Mouse (Mus musculus) liver, embryonic 14.5 days (tissue): ENCODE results near the gene 1600002K03Rik. TPM values are rescaled to one million over a fixed set of nuclear protein-coding genes. Genes with fewer than 3 reads are reported as not detected.

Experiments used
- ATAC-seq: fragments of 200-750 bp; cut with Nextera tagmentation; 2 replicates; pipeline ENCODE4 v1.8.0; 2017; ENCODE audit warnings: moderate number of reproducible peaks, mild to moderate bottlenecking, moderate library complexity; ENCODE audit not compliant: insufficient read depth
- DNase-seq, 3 experiments: peaks; one replicate each; pipeline ENCODE4 v3.0.0-alpha.2; 2012 to 2013; ENCODE audit warnings: low read depth in 3 of 3, low spot score in 3 of 3
- H3K27ac ChIP-seq: fragments of 300-500 bp; sonication (generic); 2 replicates; pipeline ENCODE4 v1.5.1; 2014; ENCODE audit warnings: moderate library complexity, mild to moderate bottlenecking, control low read depth, inconsistent platforms
- H3K27me3 ChIP-seq: fragments of 300-500 bp; sonication (generic); 2 replicates; pipeline ENCODE4 v1.6.1; 2014; ENCODE audit warnings: mild to moderate bottlenecking, low read length, moderate library complexity; ENCODE audit not compliant: control insufficient read depth, insufficient read depth
- H3K36me3 ChIP-seq: fragments of 300-500 bp; sonication (generic); replicated peaks from 2 replicates; pipeline ENCODE4 v1.6.1; 2014; ENCODE audit warnings: low read depth; ENCODE audit not compliant: control insufficient read depth, insufficient read depth
- H3K4me1 ChIP-seq, 2 experiments: fragments of 200-500 bp in 1 of 2; fragments of 300-500 bp in 1 of 2; sonication (generic) in 1 of 2; replicated peaks; 2 replicates each; pipeline ENCODE4 v1.6.1; 2012 to 2014; ENCODE audit warnings: antibody characterized with exemption in 1 of 2, inconsistent platforms in 1 of 2, low read length in 1 of 2; ENCODE audit not compliant: control insufficient read depth in 2 of 2, insufficient read depth in 2 of 2
- H3K4me2 ChIP-seq: fragments of 300-500 bp; sonication (generic); 2 replicates; pipeline ENCODE4 v1.6.1; 2014; ENCODE audit warnings: low read depth, mild to moderate bottlenecking, control low read depth, moderate library complexity
- H3K4me3 ChIP-seq, 2 experiments: fragments of 200-500 bp in 1 of 2; fragments of 300-500 bp in 1 of 2; sonication (generic) in 1 of 2; 2 replicates each; pipeline ENCODE4 v1.5.1; 2012 to 2014; ENCODE audit warnings: low read depth in 2 of 2, low read length in 2 of 2, mild to moderate bottlenecking in 2 of 2, control low read depth in 1 of 2, inconsistent platforms in 1 of 2, moderate library complexity in 1 of 2; ENCODE audit not compliant: insufficient read depth in 1 of 2
- H3K9ac ChIP-seq: fragments of 300-500 bp; sonication (generic); replicated peaks from 2 replicates; pipeline ENCODE4 v1.6.1; 2014; ENCODE audit warnings: mild to moderate bottlenecking, control low read depth, moderate library complexity
- H3K9me3 ChIP-seq: fragments of 300-500 bp; sonication (generic); 2 replicates; pipeline ENCODE4 v1.6.1; 2016; ENCODE audit warnings: low read length, mixed read lengths; ENCODE audit not compliant: control insufficient read depth
- CTCF ChIP-seq: IDR thresholded peaks from 2 replicates; pipeline ENCODE4 v1.5.1; 2016; ENCODE audit warnings: antibody characterized with exemption, low read depth, control low read depth
- EP300 ChIP-seq: IDR thresholded peaks from 2 replicates; pipeline ENCODE4 v1.6.1; 2016; ENCODE audit warnings: antibody characterized with exemption, low read depth
- WGBS: fragments of 180-500 bp; shearing (Covaris S2); extraction: QIAGEN DNeasy Blood & Tissue Kit; methylation state at CpG from one replicate; pipeline ENCODE4 v1.1.7; 2014; ENCODE audit not compliant: insufficient replicate concordance; 5-methylcytosine and 5-hydroxymethylcytosine counted together
- polyA plus RNA-seq, 2 experiments: library from polyadenylated mRNA; depleted of rRNA in 1 of 2; stranded (reverse) in 1 of 2; unstranded in 1 of 2; fragments of >200 nt; fragmentation: Nextera tagmentation in 1 of 2; extraction: Ambion mirVana in 1 of 2; gene quantifications; 2 replicates each; pipeline versions ENCODE4 v1.2.1 to v1.2.3; 2012 to 2014

Gene 1600002K03Rik
- polyA plus RNA-seq, 2 experiments, result 6.9 to 13.2 TPM

- Histone ChIP-seq H3K27ac (no peak overlapping the region), H3K4me3 (no peak overlapping the region), H3K36me3 (peaks cover 4% of the 10 kb centered on the region; the same call in 1 of the 2 replicates), H3K9me3 (no peaks in the 10 kb centered on the region; the same call in 1 of the 2 replicates), H3K4me2 (no peak overlapping the region), H3K9ac (no peak overlapping the region), H3K27me3 (peaks cover 29% of the 10 kb centered on the region), H3K4me1 (peaks cover 5 to 7% of the 10 kb centered on the region in 2 experiments; a peak in 3 of 4 replicates)
- DNase-seq (no peak), ATAC-seq (no peak)
- 62% methylated on average over 5 of the region's 5 CpGs for WGBS
- no peak for TF ChIP-seq CTCF
- no peak for TF ChIP-seq EP300
These were observed 3.6 kb downstream of the 1600002K03Rik start for GRCm38 (mm10) chr10:80176270-80176834.

- Histone ChIP-seq H3K4me2 (no peak overlapping the region), H3K9ac (no peak overlapping the region), H3K36me3 (no peaks in the 10 kb centered on the region), H3K27ac (no peak overlapping the region), H3K9me3 (no peaks in the 10 kb centered on the region), H3K4me3 (no peak overlapping the region), H3K4me1 (peaks cover 0 to 4% of the 10 kb centered on the region in 2 experiments; a peak in 3 of 4 replicates), H3K27me3 (peaks cover 29% of the 10 kb centered on the region)
- WGBS, result 60% methylated on average over 7 of the region's 7 CpGs
- DNase-seq (no peak), ATAC-seq (no peak)
- TF ChIP-seq CTCF (no peak), EP300 (no peak)
These were observed 4.9 kb downstream of the 1600002K03Rik start for GRCm38 (mm10) chr10:80177441-80178279.

GRCm38 (mm10) chr10:80179068-80180051 is 6.6 kb downstream of the 1600002K03Rik start, which contains the start of gene Efna2:
Gene Efna2 (plus strand): TSS chr10:80179482.
- ATAC-seq, result no peak; the same call in 1 of the 2 replicates

GRCm38 (mm10) chr10:80180288-80180687 is 7.5 kb downstream of the 1600002K03Rik start:
- Histone ChIP-seq H3K27me3 (peaks cover 29% of the 10 kb centered on the region), H3K4me2 (no peak overlapping the region), H3K9me3 (no peaks in the 10 kb centered on the region), H3K9ac (no peak overlapping the region), H3K36me3 (no peaks in the 10 kb centered on the region), H3K4me3 (no peak overlapping the region), H3K4me1 (no peaks in the 10 kb centered on the region), H3K27ac (no peak overlapping the region)
- ATAC-seq, result no peak
- TF ChIP-seq CTCF (no peak), EP300 (no peak)
- no peak for DNase-seq
- 49% methylated on average over 6 of the region's 6 CpGs for WGBS

More at GRCm38 (mm10) chr10:80179068-80180051, 6.6 kb downstream of the 1600002K03Rik start, which contains the start of gene Efna2:
- H3K4me2 ChIP-seq, result peak within 1 kb of the TSS; percentile 55
- H3K27me3 ChIP-seq, result peaks cover 29% of the 10 kb centered on the region
- TF ChIP-seq EP300 (no peak), CTCF (no peak)
- H3K9ac ChIP-seq, result no peak within 1 kb of the TSS
- 2% methylated on average over 88 of the region's 106 CpGs for WGBS
- no peaks in the 10 kb centered on the region for H3K9me3 ChIP-seq
- H3K4me3 ChIP-seq, result peak within 1 kb of the TSS; percentile 36 to 44
- no peaks in the 10 kb centered on the region for H3K4me1 ChIP-seq
- no peaks in the 10 kb centered on the region for H3K36me3 ChIP-seq
- H3K27ac ChIP-seq, result no peak within 1 kb of the TSS
- no peak for DNase-seq
